Mouse (Mus musculus): Measurements from ENCODE around the gene Gm44579. TPM values are rescaled to one million over a fixed set of nuclear protein-coding genes. Genes with fewer than 3 reads are reported as not detected.
A peak's percentile ranks its signal among the peaks of the same experiment; 100 is the strongest.

Gene Gm44579
- polyA plus RNA-seq, 2 experiments, result not detected

DNA sequence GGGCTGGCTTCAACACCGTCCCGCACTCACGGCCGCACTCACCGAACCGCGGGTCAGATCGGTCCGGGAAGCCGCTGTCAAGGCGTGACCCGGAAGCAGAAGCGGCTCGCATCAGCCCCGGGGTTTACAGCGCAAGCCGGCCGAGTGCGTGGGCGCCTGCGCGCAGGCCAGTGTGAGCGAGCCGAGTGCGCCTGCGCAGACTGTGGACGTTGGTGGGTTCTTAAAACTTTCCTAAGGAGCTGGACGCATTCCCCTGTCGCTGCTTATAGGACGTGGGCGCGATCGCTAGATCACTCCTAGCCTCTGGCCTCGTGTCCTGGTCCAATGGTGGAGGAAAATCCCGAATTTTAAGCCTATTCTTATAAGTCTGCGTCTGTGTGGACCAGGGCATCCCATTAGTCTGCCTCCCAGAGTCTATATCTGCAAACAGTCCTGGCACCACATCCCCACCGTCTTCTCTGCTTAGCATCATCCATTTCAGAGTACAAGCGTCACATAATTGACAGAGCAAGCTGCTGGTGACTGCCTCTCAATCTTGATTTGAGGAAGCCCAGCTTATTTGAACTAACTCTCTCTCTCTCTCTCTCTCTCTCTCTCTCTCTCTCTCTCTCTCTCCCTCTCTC, 75.1 kb downstream of the Gm44579 start:
- Histone ChIP-seq H3K4me1 (ENCODE audit: control insufficient read depth, insufficient read depth, low read length) (0 out of 2 replicates have a peak, but pooled peaks cover 3% of the 10 kb centered on the region), H3K4me2 (replicated peaks; ENCODE audit: low read depth, low read length, severe bottlenecking) (peak overlapping the region; percentile 84), H3K27ac (replicated peaks; ENCODE audit: low read depth, low read length) (peak overlapping the region; percentile 73; the same call in 1 of the 2 replicates), H3K27me3 (ENCODE audit: control insufficient read depth, insufficient read depth, low read length) (no peaks in the 10 kb centered on the region), H3K36me3 (ENCODE audit: control insufficient read depth, insufficient read depth, low read length) (peaks cover 16% of the 10 kb centered on the region), H3K9me3 (ENCODE audit: control insufficient read depth, low read length) (no peaks in the 10 kb centered on the region), H3K9ac (ENCODE audit: low read depth, low read length, severe bottlenecking) (peak overlapping the region; percentile 85), H3K4me3 (replicated peaks; ENCODE audit: low read length) (peak overlapping the region; percentile 84)
- DNase-seq (ENCODE audit: low spot score), result peak; percentile 90
- ATAC-seq (ENCODE audit: low FRiP score, low read depth), result peak; percentile 97
- no peak for TF ChIP-seq POLR2A (IDR thresholded peaks at IDR 0.05; ENCODE audit: borderline replicate concordance, extremely low read depth, insufficient read depth, insufficient read length)
- WGBS, result under 1% methylated on average over 38 of the region's 38 CpGs

DNA sequence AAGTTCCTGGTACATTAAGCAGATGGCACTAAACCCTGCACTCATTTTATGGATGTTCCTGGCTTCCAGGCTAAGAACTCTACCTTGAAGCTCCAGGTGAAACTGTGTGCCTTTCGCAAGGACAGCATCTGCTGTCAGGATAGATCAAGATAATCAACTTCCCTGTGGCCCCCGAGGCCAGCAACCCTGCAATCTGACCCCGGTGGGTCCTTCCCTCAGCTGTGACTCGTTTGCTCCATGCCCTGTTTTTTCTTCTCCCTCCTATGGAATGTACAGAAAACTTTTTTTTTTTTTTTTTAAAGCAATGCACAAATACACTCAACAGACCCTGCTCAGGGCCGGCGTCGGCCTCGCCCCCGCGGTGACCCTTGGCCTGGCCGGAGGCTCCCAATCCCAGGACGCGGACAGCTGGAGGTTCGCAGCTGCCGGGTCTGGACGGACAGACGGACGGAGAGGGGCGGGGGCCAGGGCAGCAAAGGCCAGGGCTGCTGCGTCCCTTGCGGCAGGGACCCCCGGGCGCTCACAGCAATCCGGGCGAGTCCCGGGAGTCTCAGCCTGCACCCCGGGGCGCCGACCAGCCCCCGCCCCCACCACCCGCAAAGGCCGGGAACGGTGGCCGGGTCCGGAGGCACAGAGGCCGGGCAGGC, 75.8 kb downstream of the Gm44579 start:
- peak overlapping the region; percentile 33; the same call in 1 of the 2 replicates for H3K27ac ChIP-seq (replicated peaks; ENCODE audit: low read depth, low read length)
- H3K4me1 ChIP-seq (ENCODE audit: control insufficient read depth, insufficient read depth, low read length), result 0 out of 2 replicates have a peak, but pooled peaks cover 3% of the 10 kb centered on the region
- DNase-seq (ENCODE audit: low spot score) (no peak), ATAC-seq (ENCODE audit: low FRiP score, low read depth) (peak; percentile 20; the same call in 1 of the 2 replicates)
- peak overlapping the region; percentile 84 for H3K4me2 ChIP-seq (replicated peaks; ENCODE audit: low read depth, low read length, severe bottlenecking)
- peak overlapping the region; percentile 84 for H3K4me3 ChIP-seq (replicated peaks; ENCODE audit: low read length)
- no peaks in the 10 kb centered on the region for H3K9me3 ChIP-seq (ENCODE audit: control insufficient read depth, low read length)
- TF ChIP-seq POLR2A (IDR thresholded peaks at IDR 0.05; ENCODE audit: borderline replicate concordance, extremely low read depth, insufficient read depth, insufficient read length), result no peak
- peak overlapping the region; percentile 85 for H3K9ac ChIP-seq (ENCODE audit: low read depth, low read length, severe bottlenecking)
- WGBS, result under 1% methylated on average over 35 of the region's 36 CpGs
- H3K27me3 ChIP-seq (ENCODE audit: control insufficient read depth, insufficient read depth, low read length), result no peaks in the 10 kb centered on the region
- H3K36me3 ChIP-seq (ENCODE audit: control insufficient read depth, insufficient read depth, low read length), result peaks cover 23% of the 10 kb centered on the region

DNA sequence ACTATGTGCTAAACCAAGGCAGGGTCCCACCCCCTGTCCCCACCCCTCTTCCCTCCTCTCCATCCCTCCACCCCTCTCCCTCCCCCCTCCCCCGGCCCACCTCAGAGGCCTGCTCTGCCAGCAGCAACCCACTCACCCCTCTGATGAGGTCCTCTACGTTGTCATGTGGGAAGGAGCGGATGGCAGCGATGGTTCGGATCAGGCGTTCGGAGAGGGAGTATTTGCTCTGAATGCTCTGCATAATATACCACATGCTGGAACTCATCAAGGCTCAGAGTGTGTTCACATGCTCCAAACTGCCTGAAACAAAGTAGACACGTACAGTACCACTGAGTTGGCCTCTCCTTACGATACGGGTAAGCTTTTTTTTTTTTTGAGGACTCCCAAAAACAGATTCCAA, 78.3 kb downstream of the Gm44579 start:
- H3K9me3 ChIP-seq (ENCODE audit: control insufficient read depth, low read length), result no peaks in the 10 kb centered on the region
- no peaks in the 10 kb centered on the region for H3K27me3 ChIP-seq (ENCODE audit: control insufficient read depth, insufficient read depth, low read length)
- no peak overlapping the region for H3K27ac ChIP-seq (replicated peaks; ENCODE audit: low read depth, low read length)
- H3K4me2 ChIP-seq (replicated peaks; ENCODE audit: low read depth, low read length, severe bottlenecking), result no peak overlapping the region
- no peak for ATAC-seq (ENCODE audit: low FRiP score, low read depth)
- no peak overlapping the region for H3K9ac ChIP-seq (ENCODE audit: low read depth, low read length, severe bottlenecking)
- 0 out of 2 replicates have a peak, but pooled peaks cover 3% of the 10 kb centered on the region for H3K4me1 ChIP-seq (ENCODE audit: control insufficient read depth, insufficient read depth, low read length)
- H3K36me3 ChIP-seq (ENCODE audit: control insufficient read depth, insufficient read depth, low read length), result peaks cover 43% of the 10 kb centered on the region
- no peak for DNase-seq (ENCODE audit: low spot score)
- 84% methylated on average over 10 of the region's 10 CpGs for WGBS
- H3K4me3 ChIP-seq (replicated peaks; ENCODE audit: low read length), result no peak overlapping the region
- TF ChIP-seq POLR2A (IDR thresholded peaks at IDR 0.05; ENCODE audit: borderline replicate concordance, extremely low read depth, insufficient read depth, insufficient read length), result no peak

DNA sequence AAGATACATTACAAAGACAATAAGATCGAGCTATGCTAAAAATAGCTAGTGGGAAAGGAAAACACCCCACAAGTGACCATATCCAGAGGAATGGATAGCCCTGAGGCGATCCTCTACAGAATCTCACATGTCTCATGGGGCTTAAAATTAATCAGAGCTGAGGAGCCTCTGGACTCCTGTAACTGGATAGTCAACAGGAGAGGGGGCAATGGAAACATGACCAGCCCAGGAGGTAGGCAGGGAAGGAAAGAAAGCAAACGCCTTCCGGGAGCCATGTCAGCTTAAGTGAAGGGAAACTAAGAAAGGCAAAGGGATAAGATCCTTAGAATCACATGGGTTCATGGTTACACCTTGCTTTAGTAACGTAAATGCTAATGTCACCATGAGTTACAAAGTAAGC, 80.0 kb downstream of the Gm44579 start:
- DNase-seq (ENCODE audit: low spot score) (no peak), ATAC-seq (ENCODE audit: low FRiP score, low read depth) (no peak)
- Histone ChIP-seq H3K9ac (ENCODE audit: low read depth, low read length, severe bottlenecking) (no peak overlapping the region), H3K4me1 (ENCODE audit: control insufficient read depth, insufficient read depth, low read length) (0 out of 2 replicates have a peak, but pooled peaks cover under 1% of the 10 kb centered on the region), H3K4me3 (replicated peaks; ENCODE audit: low read length) (no peak overlapping the region), H3K27ac (replicated peaks; ENCODE audit: low read depth, low read length) (no peak overlapping the region), H3K9me3 (ENCODE audit: control insufficient read depth, low read length) (no peaks in the 10 kb centered on the region), H3K27me3 (ENCODE audit: control insufficient read depth, insufficient read depth, low read length) (no peaks in the 10 kb centered on the region), H3K36me3 (ENCODE audit: control insufficient read depth, insufficient read depth, low read length) (peaks cover 60% of the 10 kb centered on the region), H3K4me2 (replicated peaks; ENCODE audit: low read depth, low read length, severe bottlenecking) (no peak overlapping the region)
- 95% methylated on average over 5 of the region's 5 CpGs for WGBS
- TF ChIP-seq POLR2A (IDR thresholded peaks at IDR 0.05; ENCODE audit: borderline replicate concordance, extremely low read depth, insufficient read depth, insufficient read length), result no peak

DNA sequence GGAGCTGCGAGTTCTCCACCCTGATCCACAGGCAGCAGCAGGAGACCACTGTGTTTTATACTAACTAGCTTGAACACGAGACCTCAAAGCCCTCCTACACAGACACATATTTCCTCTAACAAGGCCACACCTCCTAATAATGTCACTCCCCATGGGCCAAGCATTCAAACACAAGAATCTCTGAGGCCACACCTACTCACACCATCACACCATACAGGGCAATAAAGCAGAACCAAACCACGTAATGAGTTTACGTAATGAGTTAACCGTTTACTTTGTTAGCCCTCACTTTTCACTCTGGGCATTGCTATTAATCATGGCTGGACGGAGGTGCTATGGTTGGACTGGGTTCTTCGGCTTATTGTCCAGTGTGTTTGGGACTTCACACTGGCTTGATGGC, 81.0 kb downstream of the Gm44579 start:
- no peak for ATAC-seq (ENCODE audit: low FRiP score, low read depth)
- no peak overlapping the region for H3K4me3 ChIP-seq (replicated peaks; ENCODE audit: low read length)

More for the DNA sequence above, 81.0 kb downstream of the Gm44579 start:
- H3K4me2 ChIP-seq (replicated peaks; ENCODE audit: low read depth, low read length, severe bottlenecking), result no peak overlapping the region
- H3K27me3 ChIP-seq (ENCODE audit: control insufficient read depth, insufficient read depth, low read length), result no peaks in the 10 kb centered on the region
- H3K4me1 ChIP-seq (ENCODE audit: control insufficient read depth, insufficient read depth, low read length), result no peaks in the 10 kb centered on the region
- WGBS, result 52% methylated on average over 7 of the region's 7 CpGs
- no peak overlapping the region for H3K27ac ChIP-seq (replicated peaks; ENCODE audit: low read depth, low read length)
- no peak for TF ChIP-seq POLR2A (IDR thresholded peaks at IDR 0.05; ENCODE audit: borderline replicate concordance, extremely low read depth, insufficient read depth, insufficient read length)
- peaks cover 70% of the 10 kb centered on the region for H3K36me3 ChIP-seq (ENCODE audit: control insufficient read depth, insufficient read depth, low read length)
- no peak overlapping the region for H3K9ac ChIP-seq (ENCODE audit: low read depth, low read length, severe bottlenecking)
- no peaks in the 10 kb centered on the region for H3K9me3 ChIP-seq (ENCODE audit: control insufficient read depth, low read length)
- DNase-seq (ENCODE audit: low spot score), result no peak
